Mouse (Mus musculus): ENCODE results near the gene Wdfy2. TPM values are rescaled to one million over a fixed set of nuclear protein-coding genes. Genes with fewer than 3 reads are reported as not detected.

Gene Wdfy2
- polyA plus RNA-seq, 1 experiment from 2014 or later, result 9.2 TPM

DNA sequence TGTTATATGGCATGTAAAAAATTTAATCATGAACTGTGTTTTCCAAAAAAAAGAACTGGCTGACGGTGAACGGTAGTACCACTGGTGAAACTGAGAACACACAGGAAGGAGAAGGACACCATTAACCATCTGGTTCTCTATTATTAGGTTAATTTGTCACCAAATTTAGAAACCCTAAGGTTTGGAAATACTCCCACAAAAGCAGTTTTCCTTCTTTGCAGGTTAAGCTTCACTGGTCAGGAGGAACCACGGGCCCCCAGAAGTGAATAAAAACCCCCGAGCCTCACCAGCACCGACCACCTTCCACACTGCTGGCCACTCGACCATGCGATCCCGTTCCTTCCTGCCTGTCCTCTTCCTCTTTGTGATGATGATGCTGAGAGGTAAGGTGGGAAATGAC lies 160.3 kb downstream of the Wdfy2 start, which contains the start of gene Defb47:
Gene Defb47, plus strand, starts transcription at position 301 of the 400 bp plus-strand sequence.
- Histone ChIP-seq H3K27me3 (replicated peaks; ENCODE audit: control insufficient read depth, insufficient read depth, low read length) (no peaks in the 10 kb centered on the region), H3K9me3 (replicated peaks; ENCODE audit: control insufficient read depth, low read length) (no peaks in the 10 kb centered on the region), H3K4me1 (ENCODE audit: control insufficient read depth, insufficient read depth, low read length) (no peaks in the 10 kb centered on the region)

GRCm38 (mm10) chr14:62998977-62999376 lies 161.5 kb downstream of the Wdfy2 start:
- H3K9me3 ChIP-seq (replicated peaks; ENCODE audit: control insufficient read depth, low read length), result no peaks in the 10 kb centered on the region
- ATAC-seq (no peak), DNase-seq (ENCODE audit: low spot score) (no peak)
- no peaks in the 10 kb centered on the region for H3K27me3 ChIP-seq (replicated peaks; ENCODE audit: control insufficient read depth, insufficient read depth, low read length)
- WGBS, result 93% methylated on average over 4 of the region's 4 CpGs
- no peak overlapping the region for H3K4me2 ChIP-seq (ENCODE audit: low read length)
- H3K36me3 ChIP-seq (ENCODE audit: control insufficient read depth, insufficient read depth, low read length), result no peaks in the 10 kb centered on the region
- H3K9ac ChIP-seq (ENCODE audit: low read length), result no peak overlapping the region
- no peaks in the 10 kb centered on the region for H3K4me1 ChIP-seq (ENCODE audit: control insufficient read depth, insufficient read depth, low read length)
- H3K4me3 ChIP-seq (ENCODE audit: low read depth, low read length), result no peak overlapping the region
- H3K27ac ChIP-seq (ENCODE audit: low read depth, low read length), result no peak overlapping the region

More for the DNA sequence above, 160.3 kb downstream of the Wdfy2 start, which contains the start of gene Defb47:
- ATAC-seq (no peak), DNase-seq (ENCODE audit: low spot score) (no peak)
- Histone ChIP-seq H3K4me3 (ENCODE audit: low read depth, low read length) (no peak within 1 kb of the TSS), H3K4me2 (ENCODE audit: low read length) (no peak within 1 kb of the TSS), H3K36me3 (ENCODE audit: control insufficient read depth, insufficient read depth, low read length) (no peaks in the 10 kb centered on the region), H3K9ac (ENCODE audit: low read length) (no peak within 1 kb of the TSS), H3K27ac (ENCODE audit: low read depth, low read length) (no peak within 1 kb of the TSS)
- WGBS, result 87% methylated on average over 8 of the region's 8 CpGs

DNA sequence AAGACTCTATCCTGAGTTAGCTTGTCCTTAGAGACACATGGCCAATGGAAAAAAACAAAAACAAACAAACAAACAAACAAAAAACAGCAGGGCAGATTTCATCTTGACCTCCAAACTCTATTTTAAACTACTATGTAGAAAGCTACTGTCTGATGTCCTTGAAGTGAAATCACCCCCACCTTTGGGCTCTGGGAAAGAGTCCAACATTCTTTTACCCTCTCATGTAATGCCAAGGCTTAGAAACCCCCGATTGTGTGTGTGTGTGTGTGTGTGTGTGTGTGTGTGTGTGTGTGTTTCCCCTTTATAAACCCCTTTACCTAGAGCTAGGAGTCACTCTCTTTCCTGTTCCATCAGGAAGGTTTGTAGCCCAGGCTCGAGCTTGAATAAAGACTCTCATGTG lies 165.1 kb downstream of the Wdfy2 start:
- Histone ChIP-seq H3K9ac (ENCODE audit: low read length) (no peak overlapping the region), H3K9me3 (replicated peaks; ENCODE audit: control insufficient read depth, low read length) (no peaks in the 10 kb centered on the region), H3K4me2 (ENCODE audit: low read length) (no peak overlapping the region), H3K27me3 (replicated peaks; ENCODE audit: control insufficient read depth, insufficient read depth, low read length) (no peaks in the 10 kb centered on the region), H3K27ac (ENCODE audit: low read depth, low read length) (no peak overlapping the region), H3K36me3 (ENCODE audit: control insufficient read depth, insufficient read depth, low read length) (no peaks in the 10 kb centered on the region), H3K4me1 (ENCODE audit: control insufficient read depth, insufficient read depth, low read length) (no peaks in the 10 kb centered on the region), H3K4me3 (ENCODE audit: low read depth, low read length) (no peak overlapping the region)
- DNase-seq (ENCODE audit: low spot score) (no peak), ATAC-seq (no peak)
- WGBS, result 50% methylated on average over 2 of the region's 2 CpGs

Small RNA genes within 50 kb of the gene (microRNA-seq; reads per million reads assigned to microRNA genes)
- gene Mir6541 (not detected), gene Mir8098 (0.79 reads per million)

Other genes starting within 250 kb of the Wdfy2 start
- gene Serpine3, start 174.0 kb upstream of the Wdfy2 start, polyA plus RNA-seq (2014; fragmentation: Nextera tagmentation; extraction: Ambion mirVana), result not detected in 2 replicates
- 15.9 and 22.9 TPM in 2 replicates for gene Ints6, start 76.5 kb upstream of the Wdfy2 start, polyA plus RNA-seq (2014; fragmentation: Nextera tagmentation; extraction: Ambion mirVana)
- gene Defb48, start 146.8 kb downstream of the Wdfy2 start, polyA plus RNA-seq (2014; fragmentation: Nextera tagmentation; extraction: Ambion mirVana), result not detected in 2 replicates
- not detected in 2 replicates for gene Defb47, start 160.4 kb downstream of the Wdfy2 start, polyA plus RNA-seq (2014; fragmentation: Nextera tagmentation; extraction: Ambion mirVana)
- not detected in 2 replicates for gene Defb43, start 174.1 kb downstream of the Wdfy2 start, polyA plus RNA-seq (2014; fragmentation: Nextera tagmentation; extraction: Ambion mirVana)
- gene Defb42, start 209.3 kb downstream of the Wdfy2 start, polyA plus RNA-seq (2014; fragmentation: Nextera tagmentation; extraction: Ambion mirVana), result 0.48 TPM in 1 of 2 replicates, not detected in the other
- gene Defb30, start 212.3 kb downstream of the Wdfy2 start, polyA plus RNA-seq (2014; fragmentation: Nextera tagmentation; extraction: Ambion mirVana), result not detected in 2 replicates

Measured in forebrain, embryonic 14.5 days (tissue).